Mouse (Mus musculus) macrophage (primary cell): ENCODE results near the gene Scn8a. TPM values are rescaled to one million over a fixed set of nuclear protein-coding genes. Genes with fewer than 3 reads are reported as not detected.

Experiments
- H3K27ac ChIP-seq: fragments of 350-480 bp; formaldehyde crosslinking; 2 replicates; pipeline ENCODE4 v1.9.0; 2021
- H3K36me3 ChIP-seq: fragments of 350-480 bp; formaldehyde crosslinking; 2 replicates; pipeline ENCODE4 v1.9.0; 2021; ENCODE audit errors: inconsistent target
- H3K4me3 ChIP-seq: fragments of 350-480 bp; formaldehyde crosslinking; 2 replicates; pipeline ENCODE4 v1.9.0; 2021; ENCODE audit errors: inconsistent target
- H3K79me2 ChIP-seq: fragments of 350-480 bp; formaldehyde crosslinking; 2 replicates; pipeline ENCODE4 v1.9.0; 2021; ENCODE audit errors: inconsistent target
- WGBS: methylation state at CpG from one replicate; pipeline ENCODE4 v1.1.7; 2026; ENCODE audit warnings: inconsistent platforms; ENCODE audit not compliant: missing documents; 5-methylcytosine and 5-hydroxymethylcytosine counted together
- polyA plus RNA-seq: library from polyadenylated mRNA; stranded (reverse); fragments of 250-400 nt; gene quantifications from 3 replicates; pipeline ENCODE4 v1.2.4, GENCODE M21; 2018; ENCODE audit warnings: inconsistent platforms

Gene Scn8a
- polyA plus RNA-seq, 1 experiment from 2014 or later = not detected

- 58% methylated on average over 5 of the region's 5 CpGs for WGBS
- no peaks in the 10 kb centered on the region for H3K36me3 ChIP-seq
- no peaks in the 10 kb centered on the region for H3K79me2 ChIP-seq
- no peak overlapping the region for H3K27ac ChIP-seq
- H3K4me3 ChIP-seq = no peak overlapping the region
Observed at GRCm38 (mm10) chr15:100860856-100861255, 8.8 kb upstream of the Scn8a start.

GRCm38 (mm10) chr15:100865556-100865955, 4.1 kb upstream of the Scn8a start:
- 55% methylated on average over 3 of the region's 3 CpGs for WGBS
- H3K4me3 ChIP-seq = no peak overlapping the region
- H3K36me3 ChIP-seq = no peaks in the 10 kb centered on the region
- no peak overlapping the region for H3K27ac ChIP-seq
- H3K79me2 ChIP-seq = no peaks in the 10 kb centered on the region

- no peaks in the 10 kb centered on the region for H3K79me2 ChIP-seq
- 5% methylated on average over 31 of the region's 66 CpGs for WGBS
- no peak overlapping the region for H3K27ac ChIP-seq
- H3K36me3 ChIP-seq = no peaks in the 10 kb centered on the region
- no peak overlapping the region for H3K4me3 ChIP-seq
Observed at GRCm38 (mm10) chr15:100870001-100870774, 530 bp downstream of the Scn8a start.

- H3K4me3 ChIP-seq = no peak overlapping the region
- 1% methylated on average over 32 of the region's 69 CpGs for WGBS
Observed at GRCm38 (mm10) chr15:100870775-100871106, 1.1 kb downstream of the Scn8a start.

GRCm38 (mm10) chr15:100871107-100872011, 1.7 kb downstream of the Scn8a start:
- Histone ChIP-seq H3K4me3 (no peak overlapping the region), H3K27ac (no peak overlapping the region), H3K36me3 (no peaks in the 10 kb centered on the region), H3K79me2 (no peaks in the 10 kb centered on the region)
- WGBS = 6% methylated on average over 52 of the region's 53 CpGs

More at GRCm38 (mm10) chr15:100870775-100871106, 1.1 kb downstream of the Scn8a start:
- H3K79me2 ChIP-seq = no peaks in the 10 kb centered on the region
- no peaks in the 10 kb centered on the region for H3K36me3 ChIP-seq
- no peak overlapping the region for H3K27ac ChIP-seq

GRCm38 (mm10) chr15:100873155-100873554, 3.5 kb downstream of the Scn8a start:
- 5% methylated on average over 16 of the region's 16 CpGs for WGBS
- Histone ChIP-seq H3K79me2 (no peaks in the 10 kb centered on the region), H3K27ac (no peak overlapping the region), H3K4me3 (no peak overlapping the region), H3K36me3 (no peaks in the 10 kb centered on the region)

GRCm38 (mm10) chr15:100879073-100879472, 9.4 kb downstream of the Scn8a start:
- H3K79me2 ChIP-seq = no peaks in the 10 kb centered on the region
- H3K36me3 ChIP-seq = no peaks in the 10 kb centered on the region
- H3K27ac ChIP-seq = no peak overlapping the region
- H3K4me3 ChIP-seq = no peak overlapping the region
- WGBS = 75% methylated on average over 15 of the region's 15 CpGs

- H3K36me3 ChIP-seq = no peaks in the 10 kb centered on the region
- H3K4me3 ChIP-seq = no peak overlapping the region
- 75% methylated on average over 5 of the region's 5 CpGs for WGBS
- no peak overlapping the region for H3K27ac ChIP-seq
- H3K79me2 ChIP-seq = no peaks in the 10 kb centered on the region
Observed at GRCm38 (mm10) chr15:100881385-100881784, 11.7 kb downstream of the Scn8a start.

- no peak overlapping the region for H3K27ac ChIP-seq
- H3K4me3 ChIP-seq = no peak overlapping the region
- no peaks in the 10 kb centered on the region for H3K36me3 ChIP-seq
- no peaks in the 10 kb centered on the region for H3K79me2 ChIP-seq
- WGBS = 90% methylated on average over 6 of the region's 6 CpGs
Observed at GRCm38 (mm10) chr15:100884481-100884880, 14.8 kb downstream of the Scn8a start.

GRCm38 (mm10) chr15:100891962-100892361, 22.3 kb downstream of the Scn8a start:
- Histone ChIP-seq H3K36me3 (no peaks in the 10 kb centered on the region), H3K27ac (no peak overlapping the region), H3K79me2 (no peaks in the 10 kb centered on the region), H3K4me3 (no peak overlapping the region)
- 49% methylated on average over 13 of the region's 13 CpGs for WGBS

- Histone ChIP-seq H3K27ac (no peak overlapping the region), H3K79me2 (no peaks in the 10 kb centered on the region), H3K36me3 (no peaks in the 10 kb centered on the region), H3K4me3 (no peak overlapping the region)
- WGBS = over 99% methylated on average over 23 of the region's 23 CpGs
Observed at GRCm38 (mm10) chr15:100896502-100896901, 26.8 kb downstream of the Scn8a start.

GRCm38 (mm10) chr15:100903811-100904210, 34.2 kb downstream of the Scn8a start:
- Histone ChIP-seq H3K36me3 (no peaks in the 10 kb centered on the region), H3K79me2 (no peaks in the 10 kb centered on the region), H3K27ac (no peak overlapping the region), H3K4me3 (no peak overlapping the region)
- 83% methylated on average over 9 of the region's 9 CpGs for WGBS

GRCm38 (mm10) chr15:100905006-100905405, 35.3 kb downstream of the Scn8a start:
- 5% methylated on average over 2 of the region's 2 CpGs for WGBS
- H3K4me3 ChIP-seq = no peak overlapping the region
- H3K36me3 ChIP-seq = no peaks in the 10 kb centered on the region
- no peaks in the 10 kb centered on the region for H3K79me2 ChIP-seq
- H3K27ac ChIP-seq = no peak overlapping the region

- Histone ChIP-seq H3K36me3 (no peaks in the 10 kb centered on the region), H3K79me2 (no peaks in the 10 kb centered on the region), H3K4me3 (no peak overlapping the region), H3K27ac (no peak overlapping the region)
- 30% methylated on average over 8 of the region's 8 CpGs for WGBS
Observed at GRCm38 (mm10) chr15:100905751-100906150, 36.1 kb downstream of the Scn8a start.

GRCm38 (mm10) chr15:100908817-100909216, 39.2 kb downstream of the Scn8a start:
- WGBS = 86% methylated on average over 3 of the region's 3 CpGs
- Histone ChIP-seq H3K27ac (no peak overlapping the region), H3K36me3 (no peaks in the 10 kb centered on the region), H3K79me2 (no peaks in the 10 kb centered on the region), H3K4me3 (no peak overlapping the region)
